Comparison of ENCODE assay signal across 8 mouse cellular contexts in the genomic region with DNA sequence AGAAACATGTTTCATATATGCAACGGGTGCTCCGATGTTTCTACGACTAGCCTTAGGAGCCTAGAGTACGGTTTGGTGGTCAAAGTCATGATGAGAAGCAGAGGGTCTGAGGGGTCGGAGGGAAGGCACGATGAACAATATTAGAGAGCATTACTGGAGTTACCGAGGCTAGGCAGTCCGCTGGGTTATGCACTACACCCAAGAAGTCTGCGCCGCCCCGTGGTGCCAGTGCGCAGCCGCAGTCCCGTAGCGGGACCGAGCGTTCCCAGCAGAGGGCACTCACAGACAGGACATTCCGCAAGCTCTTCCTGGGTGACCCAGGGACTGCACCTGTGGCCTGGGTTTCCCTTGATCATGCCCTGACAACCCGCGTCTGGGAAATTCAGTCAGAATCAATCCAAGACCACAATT. TPM values are rescaled to one million over a fixed set of nuclear protein-coding genes. Genes with fewer than 3 reads are reported as not detected.
DNase-seq lines count a peak whose midpoint lies in the region; ATAC-seq and TF ChIP-seq lines count a peak whose summit lies in the region.

No protein-coding gene starts in this region.

- peaks cover 16% of the 10 kb centered on the region for H3K4me1 ChIP-seq in forebrain, embryonic 10.5 days
- peaks cover 3% of the 10 kb centered on the region; the same call in 1 of the 2 replicates for H3K4me1 ChIP-seq in heart, embryonic 15.5 days (replicated peaks)
- H3K4me1 ChIP-seq in liver, embryonic 14.5 days (replicated peaks; ENCODE audit: control insufficient read depth in 2 of 2, insufficient read depth in 2 of 2, low read length in 1 of 2), result peaks cover 2 to 7% of the 10 kb centered on the region in 2 experiments; a peak in 3 of 4 replicates
- no peaks in the 10 kb centered on the region for H3K4me1 ChIP-seq in neural tube, embryonic 11.5 days (ENCODE audit: control insufficient read depth, insufficient read depth, low read length)
- no peaks in the 10 kb centered on the region for H3K4me1 ChIP-seq in stomach, postnatal 0 days (replicated peaks; ENCODE audit: control insufficient read depth, insufficient read depth)

- WGBS in forebrain, embryonic 10.5 days, result under 1% methylated on average over 20 of the region's 20 CpGs
- WGBS in heart, embryonic 15.5 days, result under 1% methylated on average over 20 of the region's 20 CpGs
- 1% methylated on average over 20 of the region's 20 CpGs for WGBS in liver, embryonic 14.5 days (ENCODE audit: insufficient replicate concordance)
- WGBS in neural tube, embryonic 11.5 days, result under 1% methylated on average over 20 of the region's 20 CpGs
- under 1% methylated on average over 20 of the region's 20 CpGs for WGBS in stomach, postnatal 0 days

- no peak for TF ChIP-seq EP300 in liver, embryonic 14.5 days (IDR thresholded peaks at IDR 0.05; ENCODE audit: low read depth)
- TF ChIP-seq EP300 in stomach, postnatal 0 days (optimal IDR thresholded peaks at IDR 0.05), result no peak

- no peaks in the 10 kb centered on the region for H3K9me3 ChIP-seq in forebrain, embryonic 10.5 days
- H3K9me3 ChIP-seq in heart, embryonic 15.5 days (replicated peaks), result no peaks in the 10 kb centered on the region
- H3K9me3 ChIP-seq in liver, embryonic 14.5 days (ENCODE audit: control insufficient read depth, low read length), result no peaks in the 10 kb centered on the region
- no peaks in the 10 kb centered on the region for H3K9me3 ChIP-seq in neural tube, embryonic 11.5 days (ENCODE audit: control insufficient read depth, low read length)
- H3K9me3 ChIP-seq in stomach, postnatal 0 days (ENCODE audit: control insufficient read depth, low read length), result no peaks in the 10 kb centered on the region

- H3K9ac ChIP-seq in heart, embryonic 15.5 days, result peak overlapping the region; percentile 74
- peak overlapping the region; percentile 68 for H3K9ac ChIP-seq in liver, embryonic 14.5 days (replicated peaks)
- H3K9ac ChIP-seq in neural tube, embryonic 11.5 days (ENCODE audit: low read length), result peak overlapping the region; percentile 59
- peak overlapping the region; percentile 76 for H3K9ac ChIP-seq in stomach, postnatal 0 days (ENCODE audit: low read length)

- peak; percentile 99 for TF ChIP-seq CTCF in liver, embryonic 14.5 days (IDR thresholded peaks at IDR 0.05; ENCODE audit: low read depth)
- TF ChIP-seq CTCF in stomach, postnatal 0 days (IDR thresholded peaks at IDR 0.05; ENCODE audit: low read depth), result peak; percentile 97

- peak overlapping the region; percentile 60 for H3K4me3 ChIP-seq in forebrain, embryonic 10.5 days
- peak overlapping the region; percentile 58 for H3K4me3 ChIP-seq in heart, embryonic 15.5 days
- H3K4me3 ChIP-seq in liver, embryonic 14.5 days (ENCODE audit: insufficient read depth in 1 of 2, low read depth in 2 of 2, low read length in 2 of 2), result peak overlapping the region; percentile 66 to 89
- H3K4me3 ChIP-seq in neural tube, embryonic 11.5 days (ENCODE audit: low read depth, low read length), result peak overlapping the region; percentile 41
- H3K4me3 ChIP-seq in stomach, postnatal 0 days (ENCODE audit: low read depth, low read length), result peak overlapping the region; percentile 48

- no peaks in the 10 kb centered on the region for H3K36me3 ChIP-seq in forebrain, embryonic 10.5 days (replicated peaks)
- no peaks in the 10 kb centered on the region for H3K36me3 ChIP-seq in heart, embryonic 15.5 days
- H3K36me3 ChIP-seq in liver, embryonic 14.5 days (replicated peaks; ENCODE audit: control insufficient read depth, insufficient read depth, low read depth), result no peaks in the 10 kb centered on the region
- H3K36me3 ChIP-seq in neural tube, embryonic 11.5 days (ENCODE audit: control insufficient read depth, insufficient read depth, low read length), result no peaks in the 10 kb centered on the region
- H3K36me3 ChIP-seq in stomach, postnatal 0 days (ENCODE audit: control insufficient read depth, insufficient read depth, low read length), result no peaks in the 10 kb centered on the region

- ATAC-seq in heart, embryonic 15.5 days (replicated peaks; ENCODE audit: insufficient number of reproducible peaks, insufficient read depth, low FRiP score, low read depth), result peak; percentile 91
- ATAC-seq in liver, embryonic 14.5 days (ENCODE audit: insufficient read depth), result peak; percentile 94
- ATAC-seq in neural tube, embryonic 11.5 days (ENCODE audit: insufficient read depth, low FRiP score, low TSS enrichment), result peak; percentile 95
- peak; percentile 95 for ATAC-seq in stomach, postnatal 0 days (ENCODE audit: low FRiP score, low TSS enrichment)

- H3K27me3 ChIP-seq in forebrain, embryonic 10.5 days (ENCODE audit: poor library complexity, severe bottlenecking), result no peaks in the 10 kb centered on the region
- no peaks in the 10 kb centered on the region for H3K27me3 ChIP-seq in heart, embryonic 15.5 days
- no peaks in the 10 kb centered on the region for H3K27me3 ChIP-seq in liver, embryonic 14.5 days (ENCODE audit: control insufficient read depth, insufficient read depth, low read length)
- H3K27me3 ChIP-seq in neural tube, embryonic 11.5 days (ENCODE audit: control insufficient read depth, insufficient read depth, low read length), result no peaks in the 10 kb centered on the region
- no peaks in the 10 kb centered on the region for H3K27me3 ChIP-seq in stomach, postnatal 0 days (ENCODE audit: control insufficient read depth, insufficient read depth, low read length)

- peak overlapping the region; percentile 96 for H3K27ac ChIP-seq in forebrain, embryonic 10.5 days
- peak overlapping the region; percentile 96 for H3K27ac ChIP-seq in heart, embryonic 15.5 days
- peak overlapping the region; percentile 68 for H3K27ac ChIP-seq in liver, embryonic 14.5 days
- H3K27ac ChIP-seq in neural tube, embryonic 11.5 days (ENCODE audit: low read depth, low read length), result peak overlapping the region; percentile 74
- H3K27ac ChIP-seq in stomach, postnatal 0 days (replicated peaks), result peak overlapping the region; percentile 97

- peak overlapping the region; percentile 93 for H3K4me2 ChIP-seq in heart, embryonic 15.5 days
- H3K4me2 ChIP-seq in liver, embryonic 14.5 days (ENCODE audit: low read depth), result peak overlapping the region; percentile 88
- H3K4me2 ChIP-seq in neural tube, embryonic 11.5 days (ENCODE audit: low read depth), result peak overlapping the region; percentile 70
- peak overlapping the region; percentile 94 for H3K4me2 ChIP-seq in stomach, postnatal 0 days (replicated peaks; ENCODE audit: low read depth)

- DNase-seq in CD8-positive naive resting alpha-beta T cell, adult 2 months (ENCODE audit: low read depth in 2 of 2, low spot score in 2 of 2), result peak; percentile 82 to 90
- DNase-seq in c-Kit-positive CD71-negative TER-119-negative erythroid progenitor cells, embryonic 14.5 days (ENCODE audit: low read depth), result peak; percentile 87
- DNase-seq in forebrain, embryonic 10.5 days (ENCODE audit: extremely low spot score, low spot score), result peak; percentile 93
- peak; percentile 94 to 95 for DNase-seq in kidney, postnatal 25 days
- peak; percentile 82 to 85 (median 84) for DNase-seq in liver, embryonic 14.5 days (ENCODE audit: low read depth in 3 of 3, low spot score in 3 of 3)
- DNase-seq in neural tube, embryonic 11.5 days (ENCODE audit: low spot score), result peak; percentile 96
- DNase-seq in stomach, postnatal 0 days (ENCODE audit: low spot score), result peak; percentile 97

RNA-seq across cellular contexts. Expression of a gene that starts 42.9 kb away (rescaled TPM):
- polyA plus RNA-seq in forebrain, embryonic 10.5 days (2016; fragmentation: Nextera tagmentation; extraction: Ambion mirVana), result 28.9 and 29.0 TPM in 2 replicates
- 22.5 and 25.5 TPM in 2 replicates for polyA plus RNA-seq in heart, embryonic 15.5 days (2015; fragmentation: Nextera tagmentation; extraction: Ambion mirVana)
- polyA plus RNA-seq in liver, embryonic 14.5 days (2012; rRNA removed), result 7.1 and 8.8 TPM in 2 replicates
- 8.1 and 9.4 TPM in 2 replicates for polyA plus RNA-seq in liver, embryonic 14.5 days (2014; fragmentation: Nextera tagmentation; extraction: Ambion mirVana)
- 30.6 and 31.6 TPM in 2 replicates for polyA plus RNA-seq in neural tube, embryonic 11.5 days (2014; fragmentation: Nextera tagmentation; extraction: Ambion mirVana)
- 14.5 and 16.6 TPM in 2 replicates for polyA plus RNA-seq in stomach, postnatal 0 days (2015; fragmentation: Nextera tagmentation; extraction: Ambion mirVana)

RNA-seq across cellular contexts. Expression of a gene that starts 56.8 kb away (rescaled TPM):
- 32.0 and 36.0 TPM in 2 replicates for polyA plus RNA-seq in forebrain, embryonic 10.5 days (2016; fragmentation: Nextera tagmentation; extraction: Ambion mirVana)
- polyA plus RNA-seq in heart, embryonic 15.5 days (2015; fragmentation: Nextera tagmentation; extraction: Ambion mirVana), result 18.6 and 24.0 TPM in 2 replicates
- polyA plus RNA-seq in liver, embryonic 14.5 days (2012; rRNA removed), result 3.3 and 5.5 TPM in 2 replicates
- polyA plus RNA-seq in liver, embryonic 14.5 days (2014; fragmentation: Nextera tagmentation; extraction: Ambion mirVana), result 7.6 and 7.9 TPM in 2 replicates
- 19.6 and 20.2 TPM in 2 replicates for polyA plus RNA-seq in neural tube, embryonic 11.5 days (2014; fragmentation: Nextera tagmentation; extraction: Ambion mirVana)
- 10.7 and 10.8 TPM in 2 replicates for polyA plus RNA-seq in stomach, postnatal 0 days (2015; fragmentation: Nextera tagmentation; extraction: Ambion mirVana)

Comparison
In these comparisons a context has a peak if more than half of its experiments do, and no peak if none do; other contexts are left out.
1. Peak in every context shown above with its lines: DNase-seq, ATAC-seq, H3K4me3 ChIP-seq and H3K27ac ChIP-seq.